Mouse (Mus musculus): ENCODE results near the gene Zfp148.
"Not testable (repeated sequence)": the region's sequence is repeated elsewhere in the genome, so short reads cannot be mapped to it uniquely, and the experiment has no call there.

The Zfp148 gene

GRCm38 (mm10) chr16:33461416-33461815 is 80.8 kb downstream of the Zfp148 start:
- DNase-seq (ENCODE audit: low spot score), result no peak

- DNase-seq (ENCODE audit: low spot score), result no peak
Measured at GRCm38 (mm10) chr16:33464509-33465241, 84.0 kb downstream of the Zfp148 start.

GRCm38 (mm10) chr16:33465242-33465614 is 84.6 kb downstream of the Zfp148 start:
- DNase-seq (ENCODE audit: low spot score), result no peak

GRCm38 (mm10) chr16:33467451-33467850 is 86.8 kb downstream of the Zfp148 start:
- no peak for DNase-seq (ENCODE audit: low spot score)

GRCm38 (mm10) chr16:33469973-33470372 is 89.3 kb downstream of the Zfp148 start:
- DNase-seq (ENCODE audit: low spot score), result no peak

- DNase-seq (ENCODE audit: low spot score), result no peak
Measured at GRCm38 (mm10) chr16:33474381-33474780, 93.7 kb downstream of the Zfp148 start.

GRCm38 (mm10) chr16:33479926-33480325 is 99.3 kb downstream of the Zfp148 start:
- DNase-seq (ENCODE audit: low spot score), result no peak

GRCm38 (mm10) chr16:33481148-33481547 is 100.5 kb downstream of the Zfp148 start:
- DNase-seq (ENCODE audit: low spot score), result peak; percentile 13

GRCm38 (mm10) chr16:33482309-33482708 is 101.7 kb downstream of the Zfp148 start:
- no peak for DNase-seq (ENCODE audit: low spot score)

GRCm38 (mm10) chr16:33487709-33488108 is 107.1 kb downstream of the Zfp148 start:
- DNase-seq (ENCODE audit: low spot score), result no peak

GRCm38 (mm10) chr16:33494374-33494773 is 113.7 kb downstream of the Zfp148 start:
- DNase-seq (ENCODE audit: low spot score), result no peak

- DNase-seq (ENCODE audit: low spot score), result no peak
Measured at GRCm38 (mm10) chr16:33508082-33508481, 127.4 kb downstream of the Zfp148 start.

- DNase-seq (ENCODE audit: low spot score), result not testable (repeated sequence)
Measured at GRCm38 (mm10) chr16:33509231-33509630, 128.6 kb downstream of the Zfp148 start.

- DNase-seq (ENCODE audit: low spot score), result not testable (repeated sequence)
Measured at GRCm38 (mm10) chr16:33510856-33511255, 130.2 kb downstream of the Zfp148 start.

- DNase-seq (ENCODE audit: low spot score), result no peak
Measured at GRCm38 (mm10) chr16:33512555-33512954, 131.9 kb downstream of the Zfp148 start.

GRCm38 (mm10) chr16:33516807-33517565 is 136.3 kb downstream of the Zfp148 start, which contains the start of gene Slc12a8:
Gene Slc12a8, plus strand, starts transcription at chr16:33517328.
- DNase-seq (ENCODE audit: low spot score), result no peak

GRCm38 (mm10) chr16:33517627-33518026 is 137.0 kb downstream of the Zfp148 start:
- DNase-seq (ENCODE audit: low spot score), result no peak

GRCm38 (mm10) chr16:33518236-33518635 is 137.6 kb downstream of the Zfp148 start:
- no peak for DNase-seq (ENCODE audit: low spot score)

- DNase-seq (ENCODE audit: low spot score), result no peak
Measured at GRCm38 (mm10) chr16:33519916-33520568, 139.4 kb downstream of the Zfp148 start.

- DNase-seq (ENCODE audit: low spot score), result no peak
Measured at GRCm38 (mm10) chr16:33522516-33522915, 141.9 kb downstream of the Zfp148 start.

- DNase-seq (ENCODE audit: low spot score), result no peak
Measured at GRCm38 (mm10) chr16:33523571-33523970, 142.9 kb downstream of the Zfp148 start.
